Mouse (Mus musculus) ES-E14 (cell line): ENCODE measurements around the gene Fmo2. TPM values are rescaled to one million over a fixed set of nuclear protein-coding genes. Genes with fewer than 3 reads are reported as not detected.

ENCODE experiments used
- DNase-seq: peaks from one replicate; pipeline ENCODE4 v3.0.0-alpha.2; 2013; ENCODE audit warnings: low read depth, low spot score
- H3K27ac ChIP-seq: 2 replicates; pipeline ENCODE4 v1.5.1; 2012; ENCODE audit warnings: low read depth, mild to moderate bottlenecking, low read length, moderate library complexity, mixed read lengths; ENCODE audit not compliant: poor library complexity, insufficient read depth, severe bottlenecking
- H3K36me3 ChIP-seq: 2 replicates; pipeline ENCODE4 v1.6.1; 2012; ENCODE audit warnings: mild to moderate bottlenecking, low read length, moderate library complexity, mixed read lengths; ENCODE audit not compliant: control insufficient read depth, poor library complexity, insufficient read depth, severe bottlenecking
- H3K4me1 ChIP-seq, 2 experiments: fragments of 150-350 bp in 1 of 2; sonication (generic) in 1 of 2; 2 replicates each; pipeline ENCODE4 v1.6.1; 2012; ENCODE audit warnings: low read length in 2 of 2, mild to moderate bottlenecking in 1 of 2, mixed read lengths in 1 of 2; ENCODE audit not compliant: control insufficient read depth in 2 of 2, insufficient read depth in 2 of 2, poor library complexity in 1 of 2
- H3K4me3 ChIP-seq, 2 experiments: fragments of 150-350 bp in 1 of 2; sonication (generic) in 1 of 2; 2 replicates each; pipeline ENCODE4 v1.5.1; 2012; ENCODE audit warnings: low read length in 2 of 2, low read depth in 1 of 2, mild to moderate bottlenecking in 1 of 2, mixed read lengths in 1 of 2; ENCODE audit not compliant: insufficient read depth in 1 of 2, poor library complexity in 1 of 2, severe bottlenecking in 1 of 2
- H3K9ac ChIP-seq: 2 replicates; pipeline ENCODE4 v1.6.1; 2012; ENCODE audit warnings: low read depth, mild to moderate bottlenecking, low read length, mixed read lengths; ENCODE audit not compliant: poor library complexity, insufficient read depth, severe bottlenecking
- H3K9me3 ChIP-seq: fragments of 150-350 bp; sonication (generic); 2 replicates; pipeline ENCODE4 v1.6.1; 2012; ENCODE audit warnings: low read depth, mild to moderate bottlenecking, low read length; ENCODE audit not compliant: control insufficient read depth, insufficient read depth
- CHD2 ChIP-seq: IDR thresholded peaks from 2 replicates; pipeline ENCODE4 v1.6.1; 2014; ENCODE audit warnings: mild to moderate bottlenecking, low read depth, low read length, inconsistent platforms
- HCFC1 ChIP-seq: IDR thresholded peaks from 2 replicates; pipeline ENCODE4 v1.6.1; 2012; ENCODE audit warnings: low read length, inconsistent platforms, borderline replicate concordance; ENCODE audit not compliant: insufficient read depth
- MAFK ChIP-seq: IDR thresholded peaks from 2 replicates; pipeline ENCODE4 v1.6.1; 2014; ENCODE audit warnings: mild to moderate bottlenecking, low read depth, low read length, inconsistent platforms; ENCODE audit not compliant: insufficient read depth
- ZC3H11A ChIP-seq: IDR thresholded peaks from 2 replicates; pipeline ENCODE4 v1.6.1; 2012; ENCODE audit warnings: low read depth, mild to moderate bottlenecking, inconsistent platforms, low read length, borderline replicate concordance
- ZNF384 ChIP-seq: IDR thresholded peaks from 2 replicates; pipeline ENCODE4 v1.6.1; 2012; ENCODE audit warnings: low read depth, low read length, inconsistent platforms
- in situ Hi-C, 2 experiments: fragments of 600-800 bp; cut with MboI; formaldehyde crosslinking; loops; one replicate each; pipeline ENCODE4 v1.15.1; 2025; ENCODE audit warnings: low sequenced_read_pairs in 2 of 2, inconsistent platforms in 1 of 2; ENCODE audit not compliant: unreplicated experiment in 2 of 2
- total RNA-seq: library from RNA; depleted of rRNA; stranded (reverse); fragments of 300-350 nt; gene quantifications from 2 replicates; pipeline ENCODE4 v1.2.3, GENCODE M21; 2012

The Fmo2 gene
- total RNA-seq, 1 experiment: not detected

- Histone ChIP-seq H3K9me3 (no peaks in the 10 kb centered on the region), H3K4me1 (no peaks in the 10 kb centered on the region), H3K9ac (no peak overlapping the region), H3K27ac (no peak overlapping the region), H3K4me3 (no peak overlapping the region), H3K36me3 (no peaks in the 10 kb centered on the region)
- in situ Hi-C loops: no loop called here
- no peak for DNase-seq
- TF ChIP-seq ZNF384: no peak
- TF ChIP-seq ZC3H11A: no peak
- no peak for TF ChIP-seq MAFK
- no peak for TF ChIP-seq HCFC1
- no peak for TF ChIP-seq CHD2
Measured at GRCm38 (mm10) chr1:162859996-162860605, 38.4 kb downstream of the Fmo2 start.

- no peaks in the 10 kb centered on the region for H3K36me3 ChIP-seq
- H3K4me3 ChIP-seq: no peak overlapping the region
- TF ChIP-seq HCFC1 (no peak), ZNF384 (no peak), CHD2 (no peak), MAFK (no peak), ZC3H11A (no peak)
- no peak overlapping the region for H3K9ac ChIP-seq
- H3K4me1 ChIP-seq: no peaks in the 10 kb centered on the region
- in situ Hi-C loops: no loop called here
- no peak for DNase-seq
- no peak overlapping the region for H3K27ac ChIP-seq
- no peaks in the 10 kb centered on the region for H3K9me3 ChIP-seq
Measured at GRCm38 (mm10) chr1:162859545-162859976, 39.0 kb downstream of the Fmo2 start.

GRCm38 (mm10) chr1:162858748-162859130 is 39.8 kb downstream of the Fmo2 start:
- no peaks in the 10 kb centered on the region for H3K4me1 ChIP-seq
- H3K9ac ChIP-seq: no peak overlapping the region
- no peaks in the 10 kb centered on the region for H3K9me3 ChIP-seq
- no peak overlapping the region for H3K27ac ChIP-seq
- H3K36me3 ChIP-seq: no peaks in the 10 kb centered on the region
- H3K4me3 ChIP-seq: no peak overlapping the region
- in situ Hi-C loops: no loop called here
- TF ChIP-seq ZNF384: no peak
- no peak for TF ChIP-seq ZC3H11A
- no peak for TF ChIP-seq HCFC1
- no peak for TF ChIP-seq MAFK
- no peak for TF ChIP-seq CHD2
- no peak for DNase-seq

- TF ChIP-seq ZC3H11A: no peak
- no peak for TF ChIP-seq MAFK
- TF ChIP-seq CHD2: no peak
- TF ChIP-seq HCFC1: no peak
- TF ChIP-seq ZNF384: no peak
- no peak overlapping the region for H3K4me3 ChIP-seq
- H3K36me3 ChIP-seq: no peaks in the 10 kb centered on the region
- in situ Hi-C loops: no loop called here
- H3K27ac ChIP-seq: no peak overlapping the region
- H3K9ac ChIP-seq: no peak overlapping the region
- no peaks in the 10 kb centered on the region for H3K9me3 ChIP-seq
- DNase-seq: no peak
- no peaks in the 10 kb centered on the region for H3K4me1 ChIP-seq
Measured at GRCm38 (mm10) chr1:162857766-162858747, 40.5 kb downstream of the Fmo2 start.
